Mouse (Mus musculus) erythroblast, embryonic 14.5 days (primary cell): ENCODE results near the gene Chrm1. TPM values are rescaled to one million over a fixed set of nuclear protein-coding genes. Genes with fewer than 3 reads are reported as not detected.

Experiments used
- polyA plus RNA-seq: library from polyadenylated mRNA; stranded (reverse); fragments of >175 nt; gene quantifications from 2 replicates; pipeline ENCODE4 v1.2.3, GENCODE M21; 2012

The Chrm1 gene
- polyA plus RNA-seq, 1 experiment, result not detected

Other genes with a start within 250 kb of the Chrm1 start
- gene Slc22a8, start 72.5 kb upstream of the Chrm1 start, polyA plus RNA-seq, result 0.01 TPM in 1 of 2 replicates, not detected in the other
- not detected in 2 replicates for gene Slc22a6, start 45.8 kb upstream of the Chrm1 start, polyA plus RNA-seq
- 33.5 and 37.4 TPM in 2 replicates for gene Slc3a2, start 59.6 kb downstream of the Chrm1 start, polyA plus RNA-seq
- 1.7 and 2.5 TPM in 2 replicates for gene Wdr74, start 72.0 kb downstream of the Chrm1 start, polyA plus RNA-seq
- gene 1700092M07Rik, start 76.9 kb downstream of the Chrm1 start, polyA plus RNA-seq, result not detected in 2 replicates
- gene Stx5a, start 77.6 kb downstream of the Chrm1 start, polyA plus RNA-seq, result 3.3 and 3.6 TPM in 2 replicates
- gene Nxf1, start 93.3 kb downstream of the Chrm1 start, polyA plus RNA-seq, result 2.9 and 3.0 TPM in 2 replicates
- gene Tmem223, start 107.2 kb downstream of the Chrm1 start, polyA plus RNA-seq, result 4.9 and 5.0 TPM in 2 replicates
- gene Tmem179b, start 110.7 kb downstream of the Chrm1 start, polyA plus RNA-seq, result 10.3 and 14.4 TPM in 2 replicates
- gene Taf6l, start 122.6 kb downstream of the Chrm1 start, polyA plus RNA-seq, result 4.1 and 4.7 TPM in 2 replicates
- 0.36 and 0.84 TPM in 2 replicates for gene Polr2g, start 134.8 kb downstream of the Chrm1 start, polyA plus RNA-seq
- 0.06 and 0.07 TPM in 2 replicates for gene Zbtb3, start 138.8 kb downstream of the Chrm1 start, polyA plus RNA-seq
- 0.24 TPM in 2 replicates for gene Ttc9c, start 155.5 kb downstream of the Chrm1 start, polyA plus RNA-seq
- gene Hnrnpul2, start 156.2 kb downstream of the Chrm1 start, polyA plus RNA-seq, result 8.6 and 10.2 TPM in 2 replicates
- 0.10 TPM in 1 of 2 replicates, not detected in the other for gene AC129217.1, start 166.0 kb downstream of the Chrm1 start, polyA plus RNA-seq
- 4.6 and 6.4 TPM in 2 replicates for gene Bscl2, start 173.7 kb downstream of the Chrm1 start, polyA plus RNA-seq
- not detected in 2 replicates for gene Gng3, start 175.4 kb downstream of the Chrm1 start, polyA plus RNA-seq
- gene Lrrn4cl, start 187.0 kb downstream of the Chrm1 start, polyA plus RNA-seq, result not detected in 2 replicates
- 19.4 and 19.7 TPM in 2 replicates for gene Ubxn1, start 207.7 kb downstream of the Chrm1 start, polyA plus RNA-seq
- 3.7 and 3.8 TPM in 2 replicates for gene Uqcc3, start 217.1 kb downstream of the Chrm1 start, polyA plus RNA-seq
- 0.01 and 0.03 TPM in 2 replicates for gene Lbhd1, start 219.9 kb downstream of the Chrm1 start, polyA plus RNA-seq
- gene Gm49403, start 220.1 kb downstream of the Chrm1 start, polyA plus RNA-seq, result not detected in 2 replicates
- gene 1810009A15Rik, start 225.1 kb downstream of the Chrm1 start, polyA plus RNA-seq, result 6.6 and 7.7 TPM in 2 replicates
- gene Gm49416, start 225.1 kb downstream of the Chrm1 start, polyA plus RNA-seq, result not detected in 2 replicates
- 3.1 and 3.7 TPM in 2 replicates for gene Ints5, start 229.2 kb downstream of the Chrm1 start, polyA plus RNA-seq
- gene Ganab, start 234.3 kb downstream of the Chrm1 start, polyA plus RNA-seq, result 1.9 and 2.5 TPM in 2 replicates